Mouse (Mus musculus) neural tube, embryonic 15.5 days (tissue): ENCODE measurements around the gene Efna2. TPM values are rescaled to one million over a fixed set of nuclear protein-coding genes. Genes with fewer than 3 reads are reported as not detected.

Source experiments
- ATAC-seq: fragments of 200-750 bp; cut with Nextera tagmentation; 2 replicates; pipeline ENCODE4 v1.8.0; 2017; ENCODE audit warnings: mild to moderate bottlenecking, moderate TSS enrichment, moderate library complexity; ENCODE audit not compliant: low FRiP score
- H3K27ac ChIP-seq: fragments of 300-500 bp; sonication (generic); replicated peaks from 2 replicates; pipeline ENCODE4 v1.5.1; 2015; ENCODE audit warnings: mild to moderate bottlenecking, inconsistent platforms
- H3K27me3 ChIP-seq: fragments of 300-500 bp; sonication (generic); replicated peaks from 2 replicates; pipeline ENCODE4 v1.6.1; 2015; ENCODE audit warnings: inconsistent platforms
- H3K36me3 ChIP-seq: fragments of 300-500 bp; sonication (generic); 2 replicates; pipeline ENCODE4 v1.6.1; 2015; ENCODE audit warnings: inconsistent platforms
- H3K4me1 ChIP-seq: fragments of 300-500 bp; sonication (generic); 2 replicates; pipeline ENCODE4 v1.6.1; 2015; ENCODE audit warnings: inconsistent platforms
- H3K4me2 ChIP-seq: fragments of 300-500 bp; sonication (generic); 2 replicates; pipeline ENCODE4 v1.6.1; 2015; ENCODE audit warnings: inconsistent platforms, mild to moderate bottlenecking, moderate library complexity
- H3K4me3 ChIP-seq: fragments of 300-500 bp; sonication (generic); replicated peaks from 2 replicates; pipeline ENCODE4 v1.5.1; 2015; ENCODE audit warnings: mild to moderate bottlenecking, inconsistent platforms
- H3K9ac ChIP-seq: fragments of 300-500 bp; sonication (generic); replicated peaks from 2 replicates; pipeline ENCODE4 v1.6.1; 2015; ENCODE audit warnings: mild to moderate bottlenecking, inconsistent platforms
- H3K9me3 ChIP-seq: fragments of 300-500 bp; sonication (generic); replicated peaks from 2 replicates; pipeline ENCODE4 v1.6.1; 2016; ENCODE audit warnings: inconsistent platforms
- WGBS: fragments of 180-500 bp; shearing (Covaris S2); methylation state at CpG from one replicate; pipeline ENCODE4 v1.1.7; 2015; ENCODE audit warnings: mixed read lengths; 5-methylcytosine and 5-hydroxymethylcytosine counted together
- polyA plus RNA-seq: library from polyadenylated mRNA; unstranded; fragments of >200 nt; fragmentation: Nextera tagmentation; extraction: Ambion mirVana; gene quantifications from 2 replicates; pipeline ENCODE4 v1.2.1, GENCODE M21; 2015

Gene Efna2
- polyA plus RNA-seq = 25.9 and 31.2 TPM in 2 replicates

GRCm38 (mm10) chr10:80179068-80180051 lies at the start of gene Efna2:
Gene Efna2, plus strand, starts transcription at chr10:80179482.
- H3K27me3 ChIP-seq = no peaks in the 10 kb centered on the region
- WGBS = 2% methylated on average over 71 of the region's 106 CpGs
- peaks cover 41% of the 10 kb centered on the region for H3K4me1 ChIP-seq
- peak; percentile 66 for ATAC-seq
- no peaks in the 10 kb centered on the region for H3K9me3 ChIP-seq
- peaks cover 4% of the 10 kb centered on the region; the same call in 1 of the 2 replicates for H3K36me3 ChIP-seq
- H3K4me2 ChIP-seq = peak within 1 kb of the TSS; percentile 81
- H3K9ac ChIP-seq = peak within 1 kb of the TSS; percentile 91
- peak within 1 kb of the TSS; percentile 82 for H3K4me3 ChIP-seq
- peak within 1 kb of the TSS; percentile 80 for H3K27ac ChIP-seq

- WGBS = 92% methylated on average over 9 of the region's 9 CpGs
- Histone ChIP-seq H3K4me2 (no peak overlapping the region), H3K36me3 (peaks cover 93% of the 10 kb centered on the region)
Observed at GRCm38 (mm10) chr10:80129846-80130245, 49.4 kb upstream of the Efna2 start.

GRCm38 (mm10) chr10:80130403-80131031 lies 48.8 kb upstream of the Efna2 start:
- H3K4me2 ChIP-seq = no peak overlapping the region
- no peaks in the 10 kb centered on the region for H3K9me3 ChIP-seq
- H3K27ac ChIP-seq = 0 out of 2 replicates have a peak overlapping the region, but pooled peaks have one; percentile 35
- ATAC-seq = no peak
- no peak overlapping the region for H3K4me3 ChIP-seq
- 77% methylated on average over 18 of the region's 18 CpGs for whole genome bisulfite sequencing
- peaks cover 96% of the 10 kb centered on the region for H3K36me3 ChIP-seq
- no peaks in the 10 kb centered on the region for H3K27me3 ChIP-seq
- no peak overlapping the region; the same call in 1 of the 2 replicates for H3K9ac ChIP-seq
- peaks cover 21% of the 10 kb centered on the region for H3K4me1 ChIP-seq

More at GRCm38 (mm10) chr10:80129846-80130245, 49.4 kb upstream of the Efna2 start:
- Histone ChIP-seq H3K9me3 (no peaks in the 10 kb centered on the region), H3K4me1 (peaks cover 21% of the 10 kb centered on the region), H3K4me3 (no peak overlapping the region), H3K27me3 (no peaks in the 10 kb centered on the region), H3K9ac (no peak overlapping the region), H3K27ac (no peak overlapping the region; the same call in 1 of the 2 replicates)
- ATAC-seq = no peak

DNA sequence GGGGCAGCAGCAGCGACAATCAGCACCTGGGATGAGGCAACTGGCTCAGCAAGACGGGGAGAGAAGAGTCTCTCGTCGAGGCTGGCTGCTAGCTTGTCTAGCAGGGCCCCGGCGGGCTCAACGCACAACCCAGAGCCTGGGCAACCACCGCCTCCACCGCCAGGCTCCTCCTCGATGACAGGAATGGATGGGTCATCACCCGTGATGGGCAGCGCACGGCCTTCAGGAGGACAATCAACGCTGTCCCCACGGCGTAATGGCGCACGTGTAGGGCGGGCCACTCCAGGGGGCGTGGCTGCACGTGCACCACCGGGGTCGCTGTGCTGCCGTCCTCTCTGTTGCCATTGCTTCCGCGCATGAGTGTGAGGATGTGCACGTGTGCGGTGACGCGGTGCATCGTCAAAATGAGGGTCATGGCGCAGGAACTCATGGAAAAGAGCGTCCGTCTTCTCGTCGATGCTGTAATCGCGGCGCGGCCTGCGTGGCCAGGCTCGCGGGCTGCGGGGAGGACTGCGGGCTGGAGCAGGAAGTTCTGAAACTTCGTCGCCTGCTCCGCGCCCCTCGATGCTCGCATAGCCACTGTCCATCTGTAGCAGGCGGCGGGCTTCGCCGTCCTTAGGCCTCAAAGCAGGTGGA lies 47.8 kb upstream of the Efna2 start:
- peak; percentile 74 for ATAC-seq
- 14% methylated on average over 55 of the region's 55 CpGs for WGBS
- Histone ChIP-seq H3K27ac (peak overlapping the region; percentile 35; the same call in 1 of the 2 replicates), H3K4me2 (peak overlapping the region; percentile 24), H3K9me3 (no peaks in the 10 kb centered on the region), H3K4me1 (peaks cover 25% of the 10 kb centered on the region), H3K36me3 (peaks cover 94% of the 10 kb centered on the region), H3K9ac (peak overlapping the region; percentile 11; the same call in 1 of the 2 replicates), H3K27me3 (no peaks in the 10 kb centered on the region), H3K4me3 (peak overlapping the region; percentile 1; the same call in 1 of the 2 replicates)

DNA sequence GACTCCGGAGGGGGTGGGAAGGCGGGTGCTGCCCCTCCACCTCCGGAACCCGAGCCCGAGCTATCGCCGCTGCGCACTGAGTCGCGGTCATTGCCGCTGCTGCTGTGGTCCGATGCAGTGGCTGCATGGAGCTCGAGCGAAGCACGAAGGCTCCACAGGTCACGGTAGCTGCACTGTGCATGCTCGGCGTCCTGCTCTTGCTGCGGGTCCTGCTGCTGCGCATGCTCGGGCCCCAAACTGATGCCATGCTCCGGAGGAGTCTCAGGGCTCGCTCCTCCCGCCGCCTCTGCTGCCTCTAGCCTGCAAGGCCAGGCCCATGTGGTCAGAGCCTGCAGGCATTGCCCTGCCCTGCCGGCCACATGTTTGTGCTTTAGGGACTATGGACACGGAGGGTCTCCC lies 47.3 kb upstream of the Efna2 start:
- peak overlapping the region; percentile 1; the same call in 1 of the 2 replicates for H3K4me3 ChIP-seq
- H3K4me2 ChIP-seq = peak overlapping the region; percentile 24
- 0 out of 2 replicates have a peak overlapping the region, but pooled peaks have one; percentile 35 for H3K27ac ChIP-seq
- H3K9ac ChIP-seq = no peak overlapping the region
- H3K4me1 ChIP-seq = peaks cover 30% of the 10 kb centered on the region
- peak; percentile 16; the same call in 1 of the 2 replicates for ATAC-seq
- H3K27me3 ChIP-seq = no peaks in the 10 kb centered on the region
- 38% methylated on average over 27 of the region's 27 CpGs for WGBS
- H3K9me3 ChIP-seq = no peaks in the 10 kb centered on the region
- peaks cover 90% of the 10 kb centered on the region for H3K36me3 ChIP-seq

GRCm38 (mm10) chr10:80133226-80133849 lies 45.9 kb upstream of the Efna2 start:
- 73% methylated on average over 8 of the region's 8 CpGs for WGBS
- H3K9me3 ChIP-seq = no peaks in the 10 kb centered on the region
- no peak overlapping the region for H3K4me3 ChIP-seq
- H3K36me3 ChIP-seq = peaks cover 78% of the 10 kb centered on the region
- no peak overlapping the region for H3K4me2 ChIP-seq
- H3K27me3 ChIP-seq = no peaks in the 10 kb centered on the region
- no peak for ATAC-seq
- no peak overlapping the region for H3K9ac ChIP-seq
- peaks cover 44% of the 10 kb centered on the region for H3K4me1 ChIP-seq
- no peak overlapping the region for H3K27ac ChIP-seq

DNA sequence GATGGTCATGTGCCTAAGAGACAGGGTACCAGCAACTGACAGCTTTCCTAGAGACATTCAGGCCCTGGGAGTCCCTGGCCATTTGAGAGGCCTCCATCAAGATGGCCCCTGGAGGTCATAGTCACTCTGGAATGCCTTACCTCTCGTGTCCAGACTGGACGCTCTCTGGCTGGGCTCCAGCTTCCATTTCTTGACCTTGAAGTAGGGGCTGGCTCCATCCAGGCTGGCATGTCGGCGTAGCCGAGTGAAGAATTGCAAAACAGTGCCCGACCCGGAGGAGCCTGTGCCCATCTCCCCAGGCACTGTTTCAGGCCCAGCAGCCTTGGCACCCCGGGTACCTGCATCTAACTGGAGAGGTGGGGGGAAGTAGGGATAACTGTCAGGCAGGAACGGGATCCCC lies 44.9 kb upstream of the Efna2 start:
- WGBS = 87% methylated on average over 9 of the region's 9 CpGs
- Histone ChIP-seq H3K9me3 (no peaks in the 10 kb centered on the region), H3K9ac (no peak overlapping the region), H3K36me3 (peaks cover 67% of the 10 kb centered on the region), H3K27ac (no peak overlapping the region), H3K4me1 (peaks cover 47% of the 10 kb centered on the region), H3K4me3 (no peak overlapping the region), H3K27me3 (no peaks in the 10 kb centered on the region), H3K4me2 (no peak overlapping the region)
- no peak for ATAC-seq

GRCm38 (mm10) chr10:80135161-80135560 lies 44.1 kb upstream of the Efna2 start:
- Histone ChIP-seq H3K9ac (no peak overlapping the region), H3K4me3 (no peak overlapping the region), H3K4me1 (peaks cover 53% of the 10 kb centered on the region), H3K27me3 (no peaks in the 10 kb centered on the region), H3K4me2 (no peak overlapping the region), H3K36me3 (peaks cover 59% of the 10 kb centered on the region), H3K9me3 (no peaks in the 10 kb centered on the region), H3K27ac (no peak overlapping the region)
- no peak for ATAC-seq
- WGBS = 84% methylated on average over 10 of the region's 10 CpGs

DNA sequence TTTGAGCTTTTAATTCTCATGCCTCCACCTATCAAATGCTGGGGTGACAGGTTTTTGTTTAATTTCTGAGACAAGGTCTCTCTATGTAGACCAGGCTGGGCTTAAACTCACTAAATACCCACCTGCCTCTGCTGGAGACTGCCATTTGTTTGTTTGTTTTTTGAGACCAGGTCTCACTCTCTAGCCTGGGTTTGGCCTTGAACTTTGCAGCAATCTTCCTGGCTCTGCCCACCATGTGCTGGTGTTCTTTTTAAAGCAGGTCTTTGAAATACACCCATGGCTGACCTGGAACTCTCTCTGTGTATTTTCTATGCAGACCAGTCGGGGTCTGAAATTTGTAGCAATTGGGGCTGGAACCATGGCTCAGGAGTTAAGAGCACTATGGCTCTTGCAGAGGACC lies 43.6 kb upstream of the Efna2 start:
- no peak for ATAC-seq
- no peaks in the 10 kb centered on the region for H3K9me3 ChIP-seq
- WGBS = 83% methylated on average over 1 of the region's 1 CpGs
- H3K36me3 ChIP-seq = peaks cover 55% of the 10 kb centered on the region
- no peak overlapping the region for H3K27ac ChIP-seq
- H3K4me2 ChIP-seq = peak overlapping the region; percentile 89; the same call in 1 of the 2 replicates
- no peak overlapping the region for H3K9ac ChIP-seq
- H3K27me3 ChIP-seq = no peaks in the 10 kb centered on the region
- H3K4me1 ChIP-seq = peaks cover 55% of the 10 kb centered on the region
- no peak overlapping the region for H3K4me3 ChIP-seq

DNA sequence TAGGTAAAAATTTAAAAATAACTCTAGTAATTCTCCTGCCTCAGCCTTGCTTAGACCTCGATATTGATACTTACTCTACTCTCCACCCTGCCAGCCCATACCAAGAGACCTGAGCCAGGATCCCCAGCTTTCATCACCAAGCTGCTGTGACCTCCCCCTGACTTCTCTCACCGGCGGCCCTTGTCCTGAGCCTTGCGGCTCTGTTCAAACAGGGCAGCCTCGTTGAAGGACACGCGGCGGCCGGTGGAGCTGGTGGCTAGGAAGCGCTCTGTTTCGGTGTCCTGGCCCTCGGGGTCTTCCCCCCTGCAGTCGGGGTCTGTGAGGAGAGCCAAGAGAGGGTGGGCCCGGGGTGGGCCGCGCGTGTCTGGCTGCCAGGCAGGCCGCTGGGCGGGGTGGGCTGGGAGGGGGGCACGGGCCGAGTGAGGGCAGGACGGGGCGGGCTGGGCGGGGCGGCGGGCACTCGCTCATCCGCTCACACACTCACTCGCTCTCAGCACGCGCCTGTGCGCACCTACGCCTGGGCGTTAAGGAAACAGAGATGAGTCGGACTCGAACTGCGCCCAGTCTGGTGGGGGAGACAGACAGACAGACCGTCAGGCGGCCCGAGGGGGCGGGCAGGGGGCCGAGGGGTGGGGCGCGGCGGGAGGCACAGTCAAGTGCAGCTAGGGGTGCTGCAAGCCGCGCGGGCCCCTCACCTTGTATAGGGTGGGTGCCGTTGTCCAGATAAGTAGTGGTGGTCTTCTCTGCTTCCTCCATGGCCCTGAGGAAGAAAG lies 42.9 kb upstream of the Efna2 start:
- H3K4me2 ChIP-seq = peak overlapping the region; percentile 89
- peaks cover 58% of the 10 kb centered on the region for H3K4me1 ChIP-seq
- peaks cover 47% of the 10 kb centered on the region for H3K36me3 ChIP-seq
- no peak for ATAC-seq
- peak overlapping the region; percentile 79 for H3K4me3 ChIP-seq
- peak overlapping the region; percentile 76 for H3K9ac ChIP-seq
- H3K27ac ChIP-seq = peak overlapping the region; percentile 97
- 18% methylated on average over 49 of the region's 49 CpGs for WGBS
- no peaks in the 10 kb centered on the region for H3K27me3 ChIP-seq
- H3K9me3 ChIP-seq = no peaks in the 10 kb centered on the region
